Mouse (Mus musculus) bone marrow, adult 2 months (tissue): ENCODE results near the gene Ikzf1.

Experiments
- CTCF ChIP-seq: fragments of 200-500 bp; IDR thresholded peaks from 2 replicates; pipeline ENCODE4 v1.5.1; 2011; ENCODE audit warnings: low read length, control low read depth; ENCODE audit not compliant: control insufficient read depth, insufficient read depth
- POLR2A ChIP-seq: fragments of 200-500 bp; IDR thresholded peaks from 2 replicates; pipeline ENCODE4 v1.6.1; 2011; ENCODE audit warnings: low read depth, mild to moderate bottlenecking, control low read depth, low read length, borderline replicate concordance; ENCODE audit not compliant: control insufficient read depth

DNA sequence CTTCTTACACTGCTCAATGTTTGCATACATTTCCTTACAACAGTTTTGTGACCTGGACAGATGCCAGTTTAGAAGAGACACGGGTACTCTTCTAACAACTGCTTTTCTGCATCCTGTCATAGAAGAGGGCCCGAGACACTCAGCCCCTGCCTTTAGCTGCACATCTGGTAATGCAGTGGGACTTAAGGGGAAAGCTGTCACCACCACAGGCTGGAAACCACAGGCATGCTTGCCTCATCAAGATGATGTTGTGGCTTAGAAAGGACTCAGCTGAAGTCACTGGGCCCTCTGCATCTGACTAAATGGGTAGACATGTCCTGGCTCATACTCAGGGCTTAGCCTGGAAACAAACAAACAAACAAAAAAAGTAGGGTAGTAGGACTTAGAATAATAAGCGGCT, 135.9 kb downstream of the Ikzf1 start:
- no peak for TF ChIP-seq POLR2A
- no peak for TF ChIP-seq CTCF
